Mouse (Mus musculus): Measurements from ENCODE around the gene Tmtc4. TPM values are rescaled to one million over a fixed set of nuclear protein-coding genes. Genes with fewer than 3 reads are reported as not detected.

The Tmtc4 gene
- polyA plus RNA-seq, 1 experiment from 2014 or later: 6.2 TPM

DNA sequence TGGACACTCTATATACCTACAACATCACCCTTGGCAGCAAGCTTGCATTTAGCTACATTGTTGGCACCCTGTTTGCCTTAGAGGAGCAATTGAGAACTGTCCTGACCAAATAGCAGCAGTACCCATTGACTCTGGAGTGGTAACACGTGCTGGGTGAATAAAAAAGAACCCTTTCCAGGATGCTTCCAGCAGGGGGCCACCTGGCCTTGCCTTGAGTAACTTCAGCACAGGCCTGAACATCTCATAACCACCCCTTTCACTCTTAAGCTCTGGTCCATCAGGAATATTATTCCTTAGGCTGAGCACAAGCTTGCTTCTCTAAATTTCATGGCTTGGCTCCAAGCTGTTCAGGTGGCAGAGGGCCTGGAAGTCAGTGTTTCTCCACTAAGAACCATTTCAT lies 30.5 kb downstream of the Tmtc4 start:
- peak; percentile 83 for TF ChIP-seq CTCF (IDR thresholded peaks at IDR 0.05)
- TF ChIP-seq EP300 (IDR thresholded peaks at IDR 0.05): no peak
- no peak overlapping the region for H3K4me2 ChIP-seq (replicated peaks; ENCODE audit: low read depth, low read length)
- H3K4me1 ChIP-seq (ENCODE audit: insufficient read depth, low read depth, low read length): no peaks in the 10 kb centered on the region
- no peak overlapping the region for H3K27ac ChIP-seq (ENCODE audit: low read length)
- H3K9ac ChIP-seq (replicated peaks; ENCODE audit: low read depth): no peak overlapping the region
- H3K27me3 ChIP-seq (replicated peaks; ENCODE audit: insufficient read depth, low read length): no peaks in the 10 kb centered on the region
- peak; percentile 78 for DNase-seq (ENCODE audit: low spot score)
- ATAC-seq: peak; percentile 80
- WGBS: 22% methylated on average over 1 of the region's 1 CpGs
- no peaks in the 10 kb centered on the region for H3K36me3 ChIP-seq (ENCODE audit: insufficient read depth, low read length)
- no peaks in the 10 kb centered on the region for H3K9me3 ChIP-seq (ENCODE audit: low read length)
- no peak overlapping the region for H3K4me3 ChIP-seq (ENCODE audit: low read depth, low read length)

DNA sequence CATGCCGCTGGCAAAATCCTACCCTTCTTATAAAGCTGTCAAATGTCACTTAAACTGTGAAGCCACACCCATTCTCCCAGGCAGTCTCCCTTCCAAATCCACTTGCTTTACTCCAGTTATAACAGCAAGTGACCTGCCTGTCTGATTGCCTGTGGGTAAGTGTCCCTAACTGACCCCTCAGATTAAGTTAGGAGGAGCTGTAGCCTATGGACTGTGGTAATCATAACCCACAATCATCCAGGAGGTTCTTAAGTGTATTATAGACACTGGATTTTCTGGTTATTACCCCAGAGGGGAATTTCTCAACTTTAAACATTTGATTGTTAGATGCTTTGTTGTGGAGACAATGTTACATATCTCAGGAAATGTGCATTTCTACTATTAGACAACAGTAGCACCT lies 31.3 kb downstream of the Tmtc4 start:
- H3K9me3 ChIP-seq (ENCODE audit: low read length): no peaks in the 10 kb centered on the region
- H3K27me3 ChIP-seq (replicated peaks; ENCODE audit: insufficient read depth, low read length): no peaks in the 10 kb centered on the region
- no peaks in the 10 kb centered on the region for H3K4me1 ChIP-seq (ENCODE audit: insufficient read depth, low read depth, low read length)
- no peak overlapping the region for H3K9ac ChIP-seq (replicated peaks; ENCODE audit: low read depth)
- no peaks in the 10 kb centered on the region for H3K36me3 ChIP-seq (ENCODE audit: insufficient read depth, low read length)
- DNase-seq (ENCODE audit: low spot score) (no peak), ATAC-seq (no peak)
- no peak overlapping the region for H3K27ac ChIP-seq (ENCODE audit: low read length)
- no peak overlapping the region for H3K4me3 ChIP-seq (ENCODE audit: low read depth, low read length)
- no peak for TF ChIP-seq EP300 (IDR thresholded peaks at IDR 0.05)
- no peak for TF ChIP-seq CTCF (IDR thresholded peaks at IDR 0.05)
- H3K4me2 ChIP-seq (replicated peaks; ENCODE audit: low read depth, low read length): no peak overlapping the region
- WGBS: 94% methylated on average over 1 of the region's 1 CpGs

DNA sequence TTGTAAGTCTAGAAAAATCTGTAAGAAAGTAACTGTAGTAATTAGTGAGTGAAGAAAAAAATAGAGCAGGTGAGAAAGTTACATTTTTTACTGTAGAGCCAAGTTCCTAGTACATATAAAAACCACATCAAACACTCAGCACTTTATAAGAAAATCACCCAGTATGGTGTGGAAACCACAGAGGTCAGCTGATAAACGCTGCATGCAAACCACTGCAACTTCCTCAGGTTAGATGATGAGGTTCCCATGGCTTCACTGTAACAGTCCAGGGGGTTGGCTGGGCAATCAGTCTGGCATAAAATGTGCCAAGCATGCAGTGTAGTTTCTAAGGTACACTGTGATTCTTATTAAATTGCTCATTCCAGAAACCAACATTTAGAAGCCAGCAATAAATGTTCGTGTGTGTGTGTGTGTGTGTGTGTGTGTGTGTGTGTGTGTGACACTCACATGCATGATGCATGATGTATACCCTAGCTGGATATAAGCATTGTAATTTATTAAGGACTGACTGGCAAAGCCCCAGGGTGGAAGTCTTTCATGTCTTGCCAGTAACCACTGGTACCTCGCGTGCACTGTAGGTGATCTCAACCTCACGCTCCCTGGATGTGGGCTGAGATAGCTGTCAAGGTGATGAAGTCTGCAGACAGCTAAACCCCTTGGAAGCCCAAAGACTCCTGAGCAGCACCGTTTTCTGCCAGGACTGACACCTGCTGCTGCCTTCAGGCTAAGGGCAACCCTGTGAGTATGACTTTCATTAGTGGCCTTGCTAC lies 32.0 kb downstream of the Tmtc4 start:
- Histone ChIP-seq H3K4me3 (ENCODE audit: low read depth, low read length) (no peak overlapping the region), H3K27ac (ENCODE audit: low read length) (no peak overlapping the region), H3K36me3 (ENCODE audit: insufficient read depth, low read length) (no peaks in the 10 kb centered on the region), H3K4me2 (replicated peaks; ENCODE audit: low read depth, low read length) (no peak overlapping the region), H3K9me3 (ENCODE audit: low read length) (no peaks in the 10 kb centered on the region), H3K4me1 (ENCODE audit: insufficient read depth, low read depth, low read length) (no peaks in the 10 kb centered on the region), H3K9ac (replicated peaks; ENCODE audit: low read depth) (no peak overlapping the region), H3K27me3 (replicated peaks; ENCODE audit: insufficient read depth, low read length) (no peaks in the 10 kb centered on the region)
- 71% methylated on average over 6 of the region's 6 CpGs for WGBS
- no peak for DNase-seq (ENCODE audit: low spot score)
- ATAC-seq: no peak
- no peak for TF ChIP-seq EP300 (IDR thresholded peaks at IDR 0.05)
- TF ChIP-seq CTCF (IDR thresholded peaks at IDR 0.05): no peak

DNA sequence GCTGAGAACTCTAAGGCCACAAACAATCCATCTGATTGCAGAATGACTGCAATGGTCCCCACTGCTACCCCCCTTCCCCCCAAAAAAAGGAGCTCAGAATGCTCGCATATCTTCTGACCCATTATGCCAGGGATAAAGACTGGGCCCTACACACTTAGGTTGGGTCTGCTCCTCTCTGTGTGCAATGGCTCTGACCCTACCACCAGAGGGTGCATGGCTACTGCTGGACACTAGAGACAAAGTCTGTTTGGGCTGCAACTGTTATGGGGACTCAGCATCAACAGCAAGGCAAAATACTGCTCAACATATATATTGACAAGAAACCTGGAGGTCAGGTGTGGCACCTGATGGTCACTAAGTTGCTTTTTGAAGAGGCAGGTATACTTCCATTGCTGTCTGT lies 32.9 kb downstream of the Tmtc4 start:
- DNase-seq (ENCODE audit: low spot score) (no peak), ATAC-seq (no peak)
- Histone ChIP-seq H3K27ac (ENCODE audit: low read length) (no peak overlapping the region), H3K9ac (replicated peaks; ENCODE audit: low read depth) (no peak overlapping the region), H3K4me1 (ENCODE audit: insufficient read depth, low read depth, low read length) (no peaks in the 10 kb centered on the region), H3K27me3 (replicated peaks; ENCODE audit: insufficient read depth, low read length) (no peaks in the 10 kb centered on the region), H3K9me3 (ENCODE audit: low read length) (no peaks in the 10 kb centered on the region), H3K4me2 (replicated peaks; ENCODE audit: low read depth, low read length) (no peak overlapping the region), H3K36me3 (ENCODE audit: insufficient read depth, low read length) (no peaks in the 10 kb centered on the region), H3K4me3 (ENCODE audit: low read depth, low read length) (no peak overlapping the region)
- TF ChIP-seq EP300 (IDR thresholded peaks at IDR 0.05): no peak
- peak; percentile 54 for TF ChIP-seq CTCF (IDR thresholded peaks at IDR 0.05)
- 94% methylated on average over 1 of the region's 1 CpGs for WGBS

DNA sequence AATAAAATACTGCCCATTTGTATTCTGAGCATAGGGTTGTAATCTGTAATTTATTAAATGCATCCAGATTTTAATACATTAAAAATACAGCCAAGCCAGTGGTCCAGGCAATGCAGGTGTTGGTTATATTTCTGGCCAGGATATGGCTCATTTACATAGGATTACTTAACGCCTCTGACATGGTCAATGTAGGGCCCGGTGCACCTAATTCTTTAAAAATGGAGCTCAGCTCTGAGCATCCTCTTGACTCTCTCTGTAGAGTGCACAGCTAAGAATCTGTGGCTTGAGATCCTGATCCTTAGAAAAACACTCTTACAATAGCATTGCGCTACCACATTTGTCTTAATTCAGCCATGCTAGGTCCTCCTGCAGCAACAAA lies 40.4 kb downstream of the Tmtc4 start:
- H3K4me3 ChIP-seq (ENCODE audit: low read depth, low read length): no peak overlapping the region
- H3K27ac ChIP-seq (ENCODE audit: low read length): no peak overlapping the region
- TF ChIP-seq CTCF (IDR thresholded peaks at IDR 0.05) (no peak), EP300 (IDR thresholded peaks at IDR 0.05) (no peak)
- no peaks in the 10 kb centered on the region for H3K27me3 ChIP-seq (replicated peaks; ENCODE audit: insufficient read depth, low read length)
- H3K4me1 ChIP-seq (ENCODE audit: insufficient read depth, low read depth, low read length): no peaks in the 10 kb centered on the region
- no peak for DNase-seq (ENCODE audit: low spot score)
- no peaks in the 10 kb centered on the region for H3K9me3 ChIP-seq (ENCODE audit: low read length)
- no peak for ATAC-seq
- no peak overlapping the region for H3K9ac ChIP-seq (replicated peaks; ENCODE audit: low read depth)
- WGBS: 86% methylated on average over 3 of the region's 3 CpGs
- no peak overlapping the region for H3K4me2 ChIP-seq (replicated peaks; ENCODE audit: low read depth, low read length)
- no peaks in the 10 kb centered on the region for H3K36me3 ChIP-seq (ENCODE audit: insufficient read depth, low read length)

DNA sequence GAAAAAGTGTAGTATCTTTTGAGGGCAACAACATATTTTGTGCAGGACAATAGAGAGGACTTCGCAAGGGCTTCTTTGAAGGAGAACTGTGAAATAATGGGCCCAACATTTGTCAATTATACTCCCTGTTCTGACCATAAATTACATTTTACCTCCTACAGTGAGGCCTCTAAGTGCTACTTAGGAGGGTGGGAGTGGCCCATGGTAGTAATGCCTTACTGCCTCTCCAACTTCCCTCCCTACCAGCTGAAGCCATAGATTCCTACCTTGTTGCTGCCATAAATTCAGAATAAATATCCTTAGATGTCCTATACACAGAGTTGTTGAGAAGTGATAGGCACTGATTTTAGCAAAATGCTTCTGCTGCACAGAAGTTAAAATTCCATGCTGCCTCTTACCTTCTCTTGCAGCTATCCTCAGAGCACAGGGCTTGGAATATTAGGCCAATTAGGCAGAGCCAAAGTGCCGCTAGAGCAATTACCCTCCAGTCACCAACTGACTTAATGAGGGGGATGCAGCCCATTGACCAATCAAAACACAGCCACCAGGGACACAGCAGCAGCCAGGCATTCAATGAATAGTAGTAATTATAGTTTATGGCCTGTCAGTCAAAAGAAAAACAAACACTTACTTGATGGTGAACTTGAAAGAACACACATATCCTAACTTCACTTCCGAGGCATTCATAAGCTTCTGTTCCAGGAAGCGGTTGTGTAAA lies 40.9 kb downstream of the Tmtc4 start:
- WGBS: 62% methylated on average over 4 of the region's 4 CpGs
- TF ChIP-seq CTCF (IDR thresholded peaks at IDR 0.05) (no peak), EP300 (IDR thresholded peaks at IDR 0.05) (no peak)
- ATAC-seq: no peak

More for the DNA sequence above, 40.9 kb downstream of the Tmtc4 start:
- no peak overlapping the region for H3K4me2 ChIP-seq (replicated peaks; ENCODE audit: low read depth, low read length)
- no peak overlapping the region for H3K9ac ChIP-seq (replicated peaks; ENCODE audit: low read depth)
- no peak overlapping the region for H3K4me3 ChIP-seq (ENCODE audit: low read depth, low read length)
- no peaks in the 10 kb centered on the region for H3K36me3 ChIP-seq (ENCODE audit: insufficient read depth, low read length)
- H3K27ac ChIP-seq (ENCODE audit: low read length): no peak overlapping the region
- no peak for DNase-seq (ENCODE audit: low spot score)
- no peaks in the 10 kb centered on the region for H3K27me3 ChIP-seq (replicated peaks; ENCODE audit: insufficient read depth, low read length)
- no peaks in the 10 kb centered on the region for H3K4me1 ChIP-seq (ENCODE audit: insufficient read depth, low read depth, low read length)
- no peaks in the 10 kb centered on the region for H3K9me3 ChIP-seq (ENCODE audit: low read length)

Measured in lung, postnatal 0 days (tissue).